Mouse (Mus musculus) heart, embryonic 13.5 days (tissue): ENCODE data around the gene Haus3. TPM values are rescaled to one million over a fixed set of nuclear protein-coding genes. Genes with fewer than 3 reads are reported as not detected.

Source experiments
- ATAC-seq: fragments of 200-750 bp; cut with Nextera tagmentation; 2 replicates; pipeline ENCODE4 v1.8.0; 2017; ENCODE audit warnings: moderate TSS enrichment; ENCODE audit not compliant: insufficient number of reproducible peaks, low FRiP score, low TSS enrichment; ENCODE audit errors: extremely low read depth
- H3K27ac ChIP-seq: fragments of 300-500 bp; sonication (generic); replicated peaks from 2 replicates; pipeline ENCODE4 v1.5.1; 2015; ENCODE audit warnings: moderate library complexity, mild to moderate bottlenecking, inconsistent platforms
- H3K27me3 ChIP-seq: fragments of 300-500 bp; sonication (generic); replicated peaks from 2 replicates; pipeline ENCODE4 v1.6.1; 2015; ENCODE audit warnings: mild to moderate bottlenecking, inconsistent platforms
- H3K36me3 ChIP-seq: fragments of 300-500 bp; sonication (generic); 2 replicates; pipeline ENCODE4 v1.6.1; 2015; ENCODE audit warnings: mild to moderate bottlenecking, inconsistent platforms
- H3K4me1 ChIP-seq: fragments of 300-500 bp; sonication (generic); 2 replicates; pipeline ENCODE4 v1.6.1; 2015; ENCODE audit warnings: inconsistent platforms
- H3K4me2 ChIP-seq: fragments of 300-500 bp; sonication (generic); 2 replicates; pipeline ENCODE4 v1.6.1; 2015; ENCODE audit warnings: inconsistent platforms, mild to moderate bottlenecking, moderate library complexity
- H3K4me3 ChIP-seq: fragments of 300-500 bp; sonication (generic); 2 replicates; pipeline ENCODE4 v1.5.1; 2015; ENCODE audit warnings: moderate library complexity, mild to moderate bottlenecking, inconsistent platforms
- H3K9ac ChIP-seq: fragments of 300-500 bp; sonication (generic); 2 replicates; pipeline ENCODE4 v1.6.1; 2015; ENCODE audit warnings: inconsistent platforms, mild to moderate bottlenecking, moderate library complexity
- H3K9me3 ChIP-seq: fragments of 300-500 bp; sonication (generic); 2 replicates; pipeline ENCODE4 v1.6.1; 2016; ENCODE audit warnings: inconsistent platforms
- WGBS: fragments of 180-500 bp; shearing (Covaris S2); methylation state at CpG from one replicate; pipeline ENCODE4 v1.1.7; 2015; ENCODE audit warnings: mixed read lengths; 5-methylcytosine and 5-hydroxymethylcytosine counted together
- polyA plus RNA-seq: library from polyadenylated mRNA; unstranded; fragments of >200 nt; fragmentation: Nextera tagmentation; extraction: Ambion mirVana; gene quantifications from 2 replicates; pipeline ENCODE4 v1.2.1, GENCODE M21; 2015

Gene Haus3
- polyA plus RNA-seq, 1 experiment from 2014 or later = 20.8 TPM

GRCm38 (mm10) chr5:34174550-34175402 lies 5.4 kb upstream of the Haus3 start:
- Histone ChIP-seq H3K9ac (no peak overlapping the region), H3K27me3 (no peaks in the 10 kb centered on the region), H3K4me1 (peaks cover 8% of the 10 kb centered on the region; the same call in 1 of the 2 replicates), H3K36me3 (peaks cover 70% of the 10 kb centered on the region), H3K27ac (no peak overlapping the region), H3K4me2 (no peak overlapping the region), H3K9me3 (no peaks in the 10 kb centered on the region), H3K4me3 (no peak overlapping the region)
- no peak for ATAC-seq
- WGBS = 67% methylated on average over 5 of the region's 5 CpGs

GRCm38 (mm10) chr5:34174021-34174420 lies 4.7 kb upstream of the Haus3 start:
- Histone ChIP-seq H3K36me3 (peaks cover 64% of the 10 kb centered on the region), H3K27ac (no peak overlapping the region), H3K4me1 (peaks cover 10% of the 10 kb centered on the region; the same call in 1 of the 2 replicates), H3K27me3 (no peaks in the 10 kb centered on the region), H3K9ac (no peak overlapping the region), H3K9me3 (no peaks in the 10 kb centered on the region), H3K4me2 (no peak overlapping the region), H3K4me3 (no peak overlapping the region)
- no peak for ATAC-seq
- WGBS = 74% methylated on average over 2 of the region's 2 CpGs

- H3K36me3 ChIP-seq = peaks cover 32% of the 10 kb centered on the region
- 64% methylated on average over 4 of the region's 4 CpGs for WGBS
- no peak for ATAC-seq
- no peak overlapping the region for H3K9ac ChIP-seq
- H3K27me3 ChIP-seq = no peaks in the 10 kb centered on the region
- peak overlapping the region; percentile 28; the same call in 1 of the 2 replicates for H3K27ac ChIP-seq
- no peaks in the 10 kb centered on the region for H3K9me3 ChIP-seq
- H3K4me3 ChIP-seq = no peak overlapping the region
- peaks cover 25% of the 10 kb centered on the region for H3K4me1 ChIP-seq
- H3K4me2 ChIP-seq = no peak overlapping the region
Observed at GRCm38 (mm10) chr5:34170726-34171125, 1.4 kb upstream of the Haus3 start.

GRCm38 (mm10) chr5:34169954-34170353 lies 627 bp upstream of the Haus3 start:
- no peak for ATAC-seq
- Histone ChIP-seq H3K4me1 (peaks cover 31% of the 10 kb centered on the region), H3K9ac (peak overlapping the region; percentile 78), H3K4me3 (peak overlapping the region; percentile 76), H3K9me3 (no peaks in the 10 kb centered on the region), H3K27me3 (no peaks in the 10 kb centered on the region), H3K4me2 (peak overlapping the region; percentile 78), H3K36me3 (peaks cover 28% of the 10 kb centered on the region), H3K27ac (peak overlapping the region; percentile 83)
- WGBS = 79% methylated on average over 3 of the region's 3 CpGs

- Histone ChIP-seq H3K9ac (no peak overlapping the region), H3K27me3 (no peaks in the 10 kb centered on the region), H3K27ac (no peak overlapping the region), H3K4me2 (peak overlapping the region; percentile 78), H3K9me3 (no peaks in the 10 kb centered on the region), H3K4me1 (peaks cover 38% of the 10 kb centered on the region), H3K36me3 (peaks cover 15% of the 10 kb centered on the region), H3K4me3 (0 out of 2 replicates have a peak overlapping the region, but pooled peaks have one; percentile 13)
- ATAC-seq = no peak
- 82% methylated on average over 4 of the region's 4 CpGs for WGBS
Observed at GRCm38 (mm10) chr5:34167857-34168256, 1.5 kb downstream of the Haus3 start.

- H3K4me3 ChIP-seq = peak overlapping the region; percentile 13; the same call in 1 of the 2 replicates
- H3K9me3 ChIP-seq = no peaks in the 10 kb centered on the region
- H3K4me1 ChIP-seq = peaks cover 36% of the 10 kb centered on the region
- peak overlapping the region; percentile 37 for H3K4me2 ChIP-seq
- H3K9ac ChIP-seq = peak overlapping the region; percentile 6; the same call in 1 of the 2 replicates
- no peak for ATAC-seq
- no peak overlapping the region for H3K27ac ChIP-seq
- peaks cover 24% of the 10 kb centered on the region for H3K36me3 ChIP-seq
- no peaks in the 10 kb centered on the region for H3K27me3 ChIP-seq
- 30% methylated on average over 4 of the region's 4 CpGs for WGBS
Observed at GRCm38 (mm10) chr5:34165793-34166192, 3.5 kb downstream of the Haus3 start.

- Histone ChIP-seq H3K4me2 (no peak overlapping the region), H3K4me3 (no peak overlapping the region), H3K36me3 (peaks cover 7% of the 10 kb centered on the region), H3K9me3 (no peaks in the 10 kb centered on the region), H3K27me3 (no peaks in the 10 kb centered on the region), H3K9ac (no peak overlapping the region), H3K4me1 (no peaks in the 10 kb centered on the region), H3K27ac (no peak overlapping the region)
- ATAC-seq = no peak
Observed at GRCm38 (mm10) chr5:34148476-34148875, 20.9 kb downstream of the Haus3 start.

- Histone ChIP-seq H3K9me3 (no peaks in the 10 kb centered on the region), H3K27me3 (no peaks in the 10 kb centered on the region), H3K36me3 (peaks cover under 1% of the 10 kb centered on the region; the same call in 1 of the 2 replicates), H3K4me2 (no peak overlapping the region), H3K4me3 (no peak overlapping the region), H3K4me1 (no peaks in the 10 kb centered on the region), H3K27ac (no peak overlapping the region), H3K9ac (no peak overlapping the region)
- no peak for ATAC-seq
- 80% methylated on average over 3 of the region's 3 CpGs for WGBS
Observed at GRCm38 (mm10) chr5:34147554-34147953, 21.8 kb downstream of the Haus3 start.

- H3K36me3 ChIP-seq = no peaks in the 10 kb centered on the region
- ATAC-seq = no peak
- WGBS = 3% methylated on average over 1 of the region's 1 CpGs
Observed at GRCm38 (mm10) chr5:34139751-34140150, 29.6 kb downstream of the Haus3 start.

GRCm38 (mm10) chr5:34132731-34133130 lies 36.6 kb downstream of the Haus3 start:
- WGBS = 61% methylated on average over 2 of the region's 2 CpGs

More at GRCm38 (mm10) chr5:34139751-34140150, 29.6 kb downstream of the Haus3 start:
- Histone ChIP-seq H3K27me3 (no peaks in the 10 kb centered on the region), H3K9ac (no peak overlapping the region), H3K4me2 (no peak overlapping the region), H3K4me1 (no peaks in the 10 kb centered on the region), H3K4me3 (no peak overlapping the region), H3K9me3 (no peaks in the 10 kb centered on the region), H3K27ac (no peak overlapping the region)

GRCm38 (mm10) chr5:34124131-34124530 lies 45.2 kb downstream of the Haus3 start:
- Histone ChIP-seq H3K9me3 (no peaks in the 10 kb centered on the region), H3K27ac (no peak overlapping the region), H3K4me3 (no peak overlapping the region), H3K9ac (no peak overlapping the region), H3K4me2 (no peak overlapping the region), H3K36me3 (no peaks in the 10 kb centered on the region), H3K4me1 (no peaks in the 10 kb centered on the region), H3K27me3 (peaks cover 4% of the 10 kb centered on the region; the same call in 1 of the 2 replicates)
- WGBS = 7% methylated on average over 1 of the region's 1 CpGs
- no peak for ATAC-seq

More at GRCm38 (mm10) chr5:34132731-34133130, 36.6 kb downstream of the Haus3 start:
- no peak overlapping the region for H3K4me3 ChIP-seq
- no peaks in the 10 kb centered on the region for H3K36me3 ChIP-seq
- H3K9me3 ChIP-seq = no peaks in the 10 kb centered on the region
- no peaks in the 10 kb centered on the region for H3K27me3 ChIP-seq
- H3K4me2 ChIP-seq = no peak overlapping the region
- H3K27ac ChIP-seq = no peak overlapping the region
- no peak overlapping the region for H3K9ac ChIP-seq
- no peak for ATAC-seq
- no peaks in the 10 kb centered on the region for H3K4me1 ChIP-seq
